Mouse (Mus musculus) liver, postnatal 0 days (tissue): ENCODE results near the gene Rubcn. TPM values are rescaled to one million over a fixed set of nuclear protein-coding genes. Genes with fewer than 3 reads are reported as not detected.

ENCODE experiments used
- ATAC-seq: fragments of 200-750 bp; cut with Nextera tagmentation; 2 replicates; pipeline ENCODE4 v1.8.0; 2017; ENCODE audit warnings: mild to moderate bottlenecking, moderate library complexity
- DNase-seq: peaks from one replicate; pipeline ENCODE4 v3.0.0-alpha.2; 2016
- H3K27ac ChIP-seq: fragments of 300-500 bp; sonication (generic); 2 replicates; pipeline ENCODE4 v1.5.1; 2014; ENCODE audit warnings: antibody characterized with exemption, moderate library complexity, mild to moderate bottlenecking, low read depth
- H3K27me3 ChIP-seq: fragments of 300-500 bp; sonication (generic); 2 replicates; pipeline ENCODE4 v1.6.1; 2014; ENCODE audit warnings: low read length, control low read depth, mixed read lengths; ENCODE audit not compliant: insufficient read depth
- H3K36me3 ChIP-seq: fragments of 300-500 bp; sonication (generic); replicated peaks from 2 replicates; pipeline ENCODE4 v1.6.1; 2014; ENCODE audit warnings: mild to moderate bottlenecking, control low read depth, low read length, moderate library complexity, mixed read lengths; ENCODE audit not compliant: insufficient read depth
- H3K4me1 ChIP-seq: fragments of 300-500 bp; sonication (generic); 2 replicates; pipeline ENCODE4 v1.6.1; 2014; ENCODE audit warnings: antibody characterized with exemption, mild to moderate bottlenecking, control low read depth; ENCODE audit not compliant: insufficient read depth
- H3K4me2 ChIP-seq: fragments of 300-500 bp; sonication (generic); 2 replicates; pipeline ENCODE4 v1.6.1; 2014; ENCODE audit warnings: low read depth, mild to moderate bottlenecking, low read length, moderate library complexity, mixed read lengths
- H3K4me3 ChIP-seq: fragments of 300-500 bp; sonication (generic); 2 replicates; pipeline ENCODE4 v1.5.1; 2014; ENCODE audit warnings: low read depth, low read length
- H3K9ac ChIP-seq: fragments of 300-500 bp; sonication (generic); replicated peaks from 2 replicates; pipeline ENCODE4 v1.6.1; 2014; ENCODE audit warnings: mild to moderate bottlenecking, moderate library complexity
- H3K9me3 ChIP-seq: fragments of 300-500 bp; sonication (generic); 2 replicates; pipeline ENCODE4 v1.6.1; 2016; ENCODE audit warnings: mild to moderate bottlenecking, control low read depth, low read length, mixed read lengths
- CTCF ChIP-seq: sonication (generic); IDR thresholded peaks from 2 replicates; pipeline ENCODE4 v1.5.1; 2016; ENCODE audit warnings: antibody characterized with exemption, low read depth
- EP300 ChIP-seq: IDR thresholded peaks from 2 replicates; pipeline ENCODE4 v1.6.1; 2016; ENCODE audit warnings: antibody characterized with exemption, low read depth, mild to moderate bottlenecking
- WGBS: fragments of 180-500 bp; shearing (Covaris S2); extraction: QIAGEN DNeasy Blood & Tissue Kit; methylation state at CpG from one replicate; pipeline ENCODE4 v1.1.7; 2014; ENCODE audit not compliant: insufficient replicate concordance; 5-methylcytosine and 5-hydroxymethylcytosine counted together
- polyA plus RNA-seq: library from polyadenylated mRNA; unstranded; fragments of >200 nt; fragmentation: Nextera tagmentation; extraction: Ambion mirVana; gene quantifications from 2 replicates; pipeline ENCODE4 v1.2.1, GENCODE M21; 2015

The Rubcn gene
- polyA plus RNA-seq, 1 experiment from 2014 or later = 4.3 TPM

DNA sequence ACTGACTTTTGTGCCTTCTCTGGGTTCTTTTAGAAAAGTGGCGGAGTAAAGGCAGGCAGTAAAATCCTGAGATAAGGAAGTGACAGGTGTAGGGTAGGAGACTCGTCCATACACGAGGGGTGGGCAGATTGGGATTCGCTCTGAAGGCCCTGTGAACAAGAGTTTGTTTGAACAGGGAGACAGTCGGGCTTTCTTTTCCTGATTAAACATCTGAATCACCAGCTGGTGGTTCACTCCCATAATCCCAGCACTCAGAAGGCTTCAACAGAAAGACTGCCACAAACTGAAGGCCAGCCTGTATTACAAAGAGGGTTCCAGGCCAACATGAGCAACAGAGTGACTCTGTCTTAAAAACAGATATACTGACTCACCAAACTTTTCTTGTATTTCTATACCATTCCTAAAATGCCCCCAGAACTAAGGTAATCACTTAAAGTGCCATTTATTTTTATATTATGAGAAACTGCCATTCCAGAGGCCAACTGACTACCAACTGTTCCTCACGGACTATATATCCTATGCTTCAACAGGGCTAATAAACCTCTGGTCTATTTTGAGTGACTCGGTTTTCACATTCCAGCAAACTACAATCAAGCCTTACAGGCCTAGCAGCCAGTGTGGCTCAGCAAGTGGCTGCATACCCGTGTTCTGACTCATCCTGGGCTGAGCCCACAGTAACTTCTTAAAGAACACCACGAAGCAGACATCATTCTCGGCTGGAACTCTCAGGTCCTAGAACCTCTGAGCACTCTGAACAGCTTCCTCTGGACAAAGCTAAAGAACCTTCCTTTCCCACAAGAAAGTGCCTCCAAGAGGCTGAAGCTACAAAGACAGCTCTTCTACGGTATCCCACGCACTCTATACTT lies 18.6 kb downstream of the Rubcn start:
- Histone ChIP-seq H3K4me2 (no peak overlapping the region), H3K9ac (no peak overlapping the region), H3K36me3 (0 out of 2 replicates have a peak, but pooled peaks cover 3% of the 10 kb centered on the region), H3K4me3 (no peak overlapping the region), H3K27ac (no peak overlapping the region), H3K27me3 (no peaks in the 10 kb centered on the region), H3K4me1 (no peaks in the 10 kb centered on the region), H3K9me3 (no peaks in the 10 kb centered on the region)
- no peak for DNase-seq
- WGBS = 62% methylated on average over 12 of the region's 12 CpGs
- ATAC-seq = no peak
- TF ChIP-seq CTCF (no peak), EP300 (no peak)

DNA sequence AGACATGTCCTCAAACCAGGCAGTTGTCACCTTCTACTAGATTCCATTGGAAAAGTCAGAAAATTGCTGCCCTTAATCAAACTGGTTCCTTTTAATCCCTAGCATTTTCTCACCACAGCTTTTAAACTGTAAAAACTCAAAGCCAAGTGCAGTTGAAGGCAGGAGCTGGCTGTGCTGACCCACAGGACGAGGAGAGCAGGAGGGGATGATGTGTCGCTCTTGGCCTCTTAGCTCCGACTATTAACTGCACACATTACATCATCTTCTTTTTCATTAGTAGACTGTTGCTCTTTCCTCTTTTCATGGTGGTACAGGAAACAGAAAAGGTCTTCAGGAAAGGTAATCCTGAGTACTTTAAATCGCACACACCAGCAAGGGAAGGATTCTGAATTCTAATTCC lies 19.2 kb downstream of the Rubcn start:
- ATAC-seq (no peak), DNase-seq (no peak)
- WGBS = 51% methylated on average over 4 of the region's 4 CpGs

DNA sequence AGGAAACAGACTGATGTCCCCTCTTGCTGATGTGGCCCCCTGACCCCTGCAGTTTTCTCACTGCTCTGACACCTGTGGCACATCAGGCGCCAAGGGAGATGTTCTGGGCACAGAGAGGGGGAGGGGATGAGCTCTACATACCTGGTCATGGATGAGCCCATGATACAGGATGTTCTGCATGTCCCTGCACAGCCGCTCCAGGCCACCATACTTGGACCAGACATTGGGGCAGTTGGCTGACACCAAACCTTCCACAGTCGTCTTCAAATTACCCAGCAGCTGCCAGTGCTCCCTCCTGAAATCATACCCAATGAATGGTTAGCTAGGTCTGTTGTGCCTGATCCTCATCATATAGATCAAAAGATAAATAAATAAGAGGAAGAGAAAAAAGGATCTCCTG lies 20.8 kb downstream of the Rubcn start:
- Histone ChIP-seq H3K36me3 (0 out of 2 replicates have a peak, but pooled peaks cover 3% of the 10 kb centered on the region), H3K27ac (no peak overlapping the region), H3K9ac (no peak overlapping the region), H3K27me3 (no peaks in the 10 kb centered on the region), H3K4me2 (no peak overlapping the region), H3K4me1 (no peaks in the 10 kb centered on the region), H3K9me3 (no peaks in the 10 kb centered on the region), H3K4me3 (no peak overlapping the region)
- ATAC-seq (no peak), DNase-seq (no peak)
- 90% methylated on average over 3 of the region's 3 CpGs for WGBS
- TF ChIP-seq EP300 (no peak), CTCF (no peak)

More for the DNA sequence above, 19.2 kb downstream of the Rubcn start:
- TF ChIP-seq CTCF (no peak), EP300 (no peak)
- H3K27me3 ChIP-seq = no peaks in the 10 kb centered on the region
- H3K9me3 ChIP-seq = no peaks in the 10 kb centered on the region
- H3K9ac ChIP-seq = no peak overlapping the region
- 0 out of 2 replicates have a peak, but pooled peaks cover 3% of the 10 kb centered on the region for H3K36me3 ChIP-seq
- H3K27ac ChIP-seq = no peak overlapping the region
- H3K4me3 ChIP-seq = no peak overlapping the region
- H3K4me2 ChIP-seq = no peak overlapping the region
- no peaks in the 10 kb centered on the region for H3K4me1 ChIP-seq

DNA sequence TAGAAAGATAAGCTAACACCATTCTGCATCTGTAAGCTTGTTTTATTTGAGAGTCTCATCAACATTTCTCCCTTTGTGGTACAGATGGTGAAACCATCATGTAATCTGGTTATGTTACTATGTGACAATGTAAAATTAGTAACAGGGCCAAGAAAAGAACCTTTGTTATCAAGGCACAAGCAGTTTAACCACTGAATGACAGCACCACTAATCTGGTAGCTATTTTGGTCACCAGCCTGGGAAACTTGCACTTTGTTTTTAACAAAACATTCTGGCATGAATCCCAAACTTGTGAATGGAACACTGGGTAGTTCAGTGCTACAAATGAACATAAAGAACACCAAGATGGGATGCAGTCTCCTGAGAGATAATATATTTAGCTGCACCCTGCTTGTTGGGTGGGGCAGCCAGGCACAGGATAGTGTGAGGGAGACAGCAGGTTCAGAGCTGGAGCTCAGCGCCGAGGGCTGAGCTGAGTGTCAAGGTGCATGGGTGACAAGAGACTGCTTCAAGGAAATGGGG lies 23.5 kb downstream of the Rubcn start:
- Histone ChIP-seq H3K9me3 (no peaks in the 10 kb centered on the region), H3K27me3 (no peaks in the 10 kb centered on the region), H3K4me3 (no peak overlapping the region), H3K4me1 (no peaks in the 10 kb centered on the region), H3K36me3 (peaks cover 5% of the 10 kb centered on the region; the same call in 1 of the 2 replicates), H3K27ac (peak overlapping the region; percentile 13; the same call in 1 of the 2 replicates), H3K4me2 (no peak overlapping the region), H3K9ac (no peak overlapping the region)
- WGBS = 52% methylated on average over 2 of the region's 2 CpGs
- TF ChIP-seq EP300 (no peak), CTCF (no peak)
- 0 out of 2 replicates have a peak, but pooled peaks have one; percentile 23 for ATAC-seq
- no peak for DNase-seq

DNA sequence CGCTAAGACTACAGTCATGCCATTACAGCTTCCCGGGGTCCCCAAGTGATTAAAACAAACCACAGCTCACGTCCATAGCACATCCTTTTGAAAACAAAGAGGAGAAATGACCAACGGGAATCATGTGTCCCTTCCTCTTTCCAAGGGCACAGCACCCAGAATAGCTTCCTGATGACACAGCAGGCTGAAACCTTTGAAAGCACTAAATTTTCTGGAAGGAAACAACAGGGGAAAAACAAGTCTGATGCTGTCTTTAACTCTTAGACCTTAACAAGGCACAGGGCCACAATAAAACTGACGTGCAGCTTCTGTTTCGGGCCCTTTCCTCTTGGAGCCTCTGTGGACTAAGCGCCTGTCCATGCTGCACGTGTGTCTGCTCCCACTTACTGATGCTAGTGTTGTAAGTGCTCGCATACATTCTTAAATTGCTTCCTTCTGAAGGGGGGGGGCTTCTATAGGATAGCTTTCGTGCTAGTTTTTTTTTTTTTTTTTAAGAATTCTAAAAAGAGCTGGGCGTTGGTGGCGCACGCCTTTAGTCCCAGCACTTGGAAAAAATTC lies 24.0 kb downstream of the Rubcn start:
- TF ChIP-seq EP300 (peak; percentile 42), CTCF (no peak)
- H3K4me2 ChIP-seq = no peak overlapping the region
- WGBS = 59% methylated on average over 13 of the region's 13 CpGs
- ATAC-seq (peak; percentile 59), DNase-seq (no peak)
- H3K4me3 ChIP-seq = no peak overlapping the region
- H3K4me1 ChIP-seq = no peaks in the 10 kb centered on the region
- H3K9me3 ChIP-seq = no peaks in the 10 kb centered on the region
- H3K27me3 ChIP-seq = no peaks in the 10 kb centered on the region
- H3K9ac ChIP-seq = no peak overlapping the region
- peaks cover 5% of the 10 kb centered on the region; the same call in 1 of the 2 replicates for H3K36me3 ChIP-seq
- peak overlapping the region; percentile 13; the same call in 1 of the 2 replicates for H3K27ac ChIP-seq
